Mouse (Mus musculus) kidney, postnatal 0 days (tissue): Measurements from ENCODE around the gene Lsm7. TPM values are rescaled to one million over a fixed set of nuclear protein-coding genes. Genes with fewer than 3 reads are reported as not detected.

Source experiments
- ATAC-seq: fragments of 200-750 bp; cut with Nextera tagmentation; replicated peaks from 2 replicates; pipeline ENCODE4 v1.8.0; 2017; ENCODE audit warnings: low read depth, moderate number of reproducible peaks, moderate TSS enrichment, moderate library complexity; ENCODE audit not compliant: low FRiP score
- DNase-seq: peaks from one replicate; pipeline ENCODE4 v3.0.0-alpha.2; 2016; ENCODE audit warnings: low spot score
- H3K27ac ChIP-seq: fragments of 300-500 bp; sonication (generic); 2 replicates; pipeline ENCODE4 v1.5.1; 2014; ENCODE audit warnings: mild to moderate bottlenecking
- H3K27me3 ChIP-seq: fragments of 300-500 bp; sonication (generic); 2 replicates; pipeline ENCODE4 v1.6.1; 2014; ENCODE audit warnings: low read length, mixed read lengths; ENCODE audit not compliant: insufficient read depth
- H3K36me3 ChIP-seq: fragments of 300-500 bp; sonication (generic); 2 replicates; pipeline ENCODE4 v1.6.1; 2014; ENCODE audit warnings: low read length, mixed read lengths; ENCODE audit not compliant: insufficient read depth
- H3K4me1 ChIP-seq: fragments of 300-500 bp; sonication (generic); replicated peaks from 2 replicates; pipeline ENCODE4 v1.6.1; 2014; ENCODE audit warnings: antibody characterized with exemption, low read length, mixed read lengths; ENCODE audit not compliant: insufficient read depth
- H3K4me2 ChIP-seq: fragments of 300-500 bp; sonication (generic); 2 replicates; pipeline ENCODE4 v1.6.1; 2014; ENCODE audit warnings: mild to moderate bottlenecking, low read length, moderate library complexity, mixed read lengths
- H3K4me3 ChIP-seq: fragments of 300-500 bp; sonication (generic); replicated peaks from 2 replicates; pipeline ENCODE4 v1.5.1; 2014; ENCODE audit warnings: low read depth, low read length
- H3K9ac ChIP-seq: fragments of 300-500 bp; sonication (generic); 2 replicates; pipeline ENCODE4 v1.6.1; 2014; ENCODE audit warnings: low read depth, low read length
- H3K9me3 ChIP-seq: fragments of 300-500 bp; sonication (generic); replicated peaks from 2 replicates; pipeline ENCODE4 v1.6.1; 2016; ENCODE audit warnings: low read length, inconsistent platforms, mixed read lengths
- CTCF ChIP-seq: IDR thresholded peaks from 2 replicates; pipeline ENCODE4 v1.5.1; 2016; ENCODE audit warnings: antibody characterized with exemption, low read depth, mild to moderate bottlenecking, moderate library complexity
- WGBS: fragments of 180-500 bp; shearing (Covaris S2); extraction: QIAGEN DNeasy Blood & Tissue Kit; methylation state at CpG from one replicate; pipeline ENCODE4 v1.1.7; 2014; 5-methylcytosine and 5-hydroxymethylcytosine counted together
- polyA plus RNA-seq: library from polyadenylated mRNA; unstranded; fragments of >200 nt; fragmentation: Nextera tagmentation; extraction: Ambion mirVana; gene quantifications from 2 replicates; pipeline ENCODE4 v1.2.1, GENCODE M21; 2015

Gene Lsm7
- polyA plus RNA-seq, 1 experiment from 2014 or later = 270 TPM

DNA sequence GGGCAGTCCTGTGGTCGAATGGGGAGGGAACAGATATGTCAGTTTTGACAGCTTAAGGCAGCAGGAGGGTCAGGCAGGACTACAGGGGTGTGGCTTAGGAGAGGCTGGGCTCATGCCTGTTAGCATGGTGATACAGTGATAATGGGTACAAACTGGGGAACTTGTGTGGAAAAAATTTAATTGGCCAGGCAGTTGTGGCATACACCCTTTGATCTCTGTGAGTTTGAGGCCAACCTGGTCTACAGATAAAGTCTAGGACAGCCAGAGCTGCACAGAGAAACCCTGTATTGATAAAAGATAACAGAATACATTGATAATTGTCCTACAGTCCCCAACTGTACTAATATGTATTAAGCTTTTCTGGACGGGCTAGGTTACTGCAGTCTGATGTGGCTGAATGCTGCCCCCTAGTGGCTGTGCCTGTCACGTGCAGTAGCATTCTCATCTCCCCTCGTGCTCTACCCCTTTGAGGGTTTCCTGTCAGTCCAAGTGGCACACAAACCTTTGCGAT lies 25.2 kb upstream of the Lsm7 start:
- DNase-seq (peak; percentile 78), ATAC-seq (no peak)
- Histone ChIP-seq H3K9ac (no peak overlapping the region), H3K4me3 (no peak overlapping the region), H3K36me3 (no peaks in the 10 kb centered on the region), H3K9me3 (no peaks in the 10 kb centered on the region), H3K27me3 (no peaks in the 10 kb centered on the region), H3K27ac (no peak overlapping the region), H3K4me1 (no peaks in the 10 kb centered on the region), H3K4me2 (no peak overlapping the region)
- peak; percentile 89 for TF ChIP-seq CTCF
- WGBS = 20% methylated on average over 5 of the region's 5 CpGs

DNA sequence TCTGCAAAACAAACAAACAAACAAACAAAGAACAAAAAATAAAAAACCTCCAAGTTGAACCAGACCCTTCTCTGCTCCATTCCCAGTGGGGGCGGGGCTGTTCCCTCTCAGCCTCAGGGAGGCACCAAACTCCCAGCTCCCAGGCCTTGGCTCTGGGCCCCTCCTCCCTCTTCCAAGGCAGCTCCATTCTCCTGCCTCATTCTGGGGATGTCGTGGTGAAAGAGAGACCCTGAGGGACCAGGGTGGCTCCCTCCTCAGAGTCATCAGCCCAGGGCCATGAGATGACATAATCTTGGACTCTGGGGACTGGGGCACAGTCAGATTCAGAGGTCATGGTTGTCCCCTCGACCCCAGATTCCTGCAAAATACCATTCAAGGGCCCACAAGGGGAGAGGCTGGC lies 21.6 kb upstream of the Lsm7 start:
- DNase-seq = no peak
- H3K27me3 ChIP-seq = no peaks in the 10 kb centered on the region
- ATAC-seq = no peak
- no peaks in the 10 kb centered on the region for H3K36me3 ChIP-seq
- no peak for TF ChIP-seq CTCF
- WGBS = 22% methylated on average over 3 of the region's 3 CpGs
- H3K9ac ChIP-seq = no peak overlapping the region
- H3K9me3 ChIP-seq = no peaks in the 10 kb centered on the region
- H3K4me1 ChIP-seq = no peaks in the 10 kb centered on the region
- no peak overlapping the region for H3K4me3 ChIP-seq
- no peak overlapping the region for H3K27ac ChIP-seq
- H3K4me2 ChIP-seq = no peak overlapping the region

- Histone ChIP-seq H3K4me2 (no peak overlapping the region), H3K4me3 (no peak overlapping the region), H3K27ac (no peak overlapping the region), H3K9ac (no peak overlapping the region), H3K36me3 (no peaks in the 10 kb centered on the region), H3K9me3 (no peaks in the 10 kb centered on the region), H3K27me3 (no peaks in the 10 kb centered on the region), H3K4me1 (no peaks in the 10 kb centered on the region)
- peak; percentile 84 for TF ChIP-seq CTCF
- DNase-seq (peak; percentile 71), ATAC-seq (no peak)
- 30% methylated on average over 5 of the region's 5 CpGs for WGBS
Observed at GRCm38 (mm10) chr10:80876028-80876427, 21.0 kb upstream of the Lsm7 start.

- Histone ChIP-seq H3K27me3 (no peaks in the 10 kb centered on the region), H3K9ac (no peak overlapping the region), H3K27ac (no peak overlapping the region), H3K4me3 (no peak overlapping the region), H3K4me2 (no peak overlapping the region), H3K36me3 (no peaks in the 10 kb centered on the region), H3K9me3 (no peaks in the 10 kb centered on the region), H3K4me1 (no peaks in the 10 kb centered on the region)
- ATAC-seq (no peak), DNase-seq (no peak)
- 80% methylated on average over 9 of the region's 9 CpGs for WGBS
- TF ChIP-seq CTCF = no peak
Observed at GRCm38 (mm10) chr10:80874035-80874434, 19.0 kb upstream of the Lsm7 start.

DNA sequence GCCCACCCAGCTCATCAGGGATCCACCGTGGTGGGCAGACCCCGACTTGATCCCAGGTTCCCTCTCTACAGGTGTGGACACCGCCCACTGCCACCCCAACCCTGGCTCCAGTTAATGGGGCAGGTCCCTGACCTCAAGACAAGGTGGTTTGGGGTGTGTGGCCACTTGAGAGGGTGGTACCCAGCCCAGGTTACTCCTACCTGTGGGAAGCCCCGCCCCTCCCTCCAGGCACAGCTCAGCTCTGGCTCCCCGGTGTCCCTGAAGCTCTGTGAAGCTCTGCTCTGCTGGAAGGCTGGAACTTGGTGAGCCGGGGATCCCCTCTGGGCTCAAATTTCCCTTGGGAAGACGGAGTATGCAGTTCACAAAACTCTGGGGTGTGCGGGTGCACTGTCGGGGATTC lies 16.6 kb upstream of the Lsm7 start, which contains the start of gene Tmprss9:
TSS of gene Tmprss9 (plus strand) at position 268 of the 400 bp plus-strand sequence.
- H3K9ac ChIP-seq = no peak within 1 kb of the TSS
- WGBS = 24% methylated on average over 9 of the region's 9 CpGs
- TF ChIP-seq CTCF = no peak
- no peaks in the 10 kb centered on the region for H3K9me3 ChIP-seq
- H3K4me1 ChIP-seq = no peaks in the 10 kb centered on the region
- no peak within 1 kb of the TSS for H3K4me3 ChIP-seq
- no peaks in the 10 kb centered on the region for H3K27me3 ChIP-seq
- H3K4me2 ChIP-seq = no peak within 1 kb of the TSS
- no peak within 1 kb of the TSS for H3K27ac ChIP-seq
- H3K36me3 ChIP-seq = peaks cover 15% of the 10 kb centered on the region
- ATAC-seq (no peak), DNase-seq (no peak)

- Histone ChIP-seq H3K4me3 (no peak overlapping the region), H3K4me2 (no peak overlapping the region), H3K36me3 (peaks cover 20% of the 10 kb centered on the region), H3K27ac (no peak overlapping the region), H3K4me1 (no peaks in the 10 kb centered on the region), H3K9ac (no peak overlapping the region), H3K27me3 (no peaks in the 10 kb centered on the region), H3K9me3 (no peaks in the 10 kb centered on the region)
- DNase-seq = no peak
- TF ChIP-seq CTCF = no peak
- no peak for ATAC-seq
- WGBS = 65% methylated on average over 4 of the region's 6 CpGs
Observed at GRCm38 (mm10) chr10:80870993-80871392, 16.0 kb upstream of the Lsm7 start.

GRCm38 (mm10) chr10:80864446-80864845 lies 9.4 kb upstream of the Lsm7 start:
- DNase-seq = no peak
- 90% methylated on average over 16 of the region's 16 CpGs for WGBS
- no peak for TF ChIP-seq CTCF
- peaks cover 59% of the 10 kb centered on the region for H3K36me3 ChIP-seq
- H3K9me3 ChIP-seq = no peaks in the 10 kb centered on the region
- H3K4me2 ChIP-seq = no peak overlapping the region
- no peak overlapping the region for H3K9ac ChIP-seq
- H3K27me3 ChIP-seq = no peaks in the 10 kb centered on the region
- no peak overlapping the region for H3K4me3 ChIP-seq
- no peak overlapping the region for H3K27ac ChIP-seq
- ATAC-seq = no peak
- no peaks in the 10 kb centered on the region for H3K4me1 ChIP-seq
